Mouse (Mus musculus): Measurements from ENCODE around the gene Galnt9. TPM values are rescaled to one million over a fixed set of nuclear protein-coding genes. Genes with fewer than 3 reads are reported as not detected.

Galnt9 gene
- polyA plus RNA-seq, 1 experiment from 2014 or later: 14.2 TPM

GRCm38 (mm10) chr5:110646377-110646776 lies 102.2 kb downstream of the Galnt9 start:
- no peaks in the 10 kb centered on the region for H3K27me3 ChIP-seq
- no peak overlapping the region for H3K4me2 ChIP-seq (replicated peaks)
- no peak overlapping the region for H3K9ac ChIP-seq (replicated peaks)
- H3K36me3 ChIP-seq: peaks cover 54% of the 10 kb centered on the region
- no peak for ATAC-seq (replicated peaks)
- H3K4me1 ChIP-seq: no peaks in the 10 kb centered on the region
- no peak overlapping the region for H3K27ac ChIP-seq (replicated peaks)
- no peak overlapping the region for H3K4me3 ChIP-seq
- H3K9me3 ChIP-seq: no peaks in the 10 kb centered on the region

- H3K27me3 ChIP-seq: no peaks in the 10 kb centered on the region
- peaks cover 65% of the 10 kb centered on the region for H3K36me3 ChIP-seq
- H3K27ac ChIP-seq (replicated peaks): no peak within 1 kb of the TSS
- peak within 1 kb of the TSS; percentile 63 for H3K4me3 ChIP-seq
- peaks cover 20% of the 10 kb centered on the region for H3K4me1 ChIP-seq
- H3K4me2 ChIP-seq (replicated peaks): peak within 1 kb of the TSS; percentile 89
- no peaks in the 10 kb centered on the region for H3K9me3 ChIP-seq
- peak within 1 kb of the TSS; percentile 61 for H3K9ac ChIP-seq (replicated peaks)
- under 1% methylated on average over 89 of the region's 91 CpGs for WGBS
- peak; percentile 79 for ATAC-seq (replicated peaks)
These were observed 108.8 kb downstream of the Galnt9 start, which contains the start of the genes Noc4l and Ddx51 for GRCm38 (mm10) chr5:110652719-110653648. TSS of gene Noc4l (minus strand) at chr5:110653417. TSS of gene Ddx51 (plus strand) at chr5:110653451.

- under 1% methylated on average over 35 of the region's 37 CpGs for WGBS
- no peaks in the 10 kb centered on the region for H3K27me3 ChIP-seq
- peak; percentile 64 for ATAC-seq (replicated peaks)
- H3K36me3 ChIP-seq: peaks cover 65% of the 10 kb centered on the region
- peak overlapping the region; percentile 63 for H3K4me3 ChIP-seq
- no peaks in the 10 kb centered on the region for H3K9me3 ChIP-seq
- no peak overlapping the region for H3K27ac ChIP-seq (replicated peaks)
- peak overlapping the region; percentile 89 for H3K4me2 ChIP-seq (replicated peaks)
- H3K4me1 ChIP-seq: peaks cover 20% of the 10 kb centered on the region
- H3K9ac ChIP-seq (replicated peaks): peak overlapping the region; percentile 61
These were observed 109.5 kb downstream of the Galnt9 start for GRCm38 (mm10) chr5:110653686-110654085.

GRCm38 (mm10) chr5:110659682-110660081 lies 115.5 kb downstream of the Galnt9 start:
- H3K4me2 ChIP-seq (replicated peaks): no peak overlapping the region
- peaks cover 84% of the 10 kb centered on the region for H3K36me3 ChIP-seq
- H3K4me3 ChIP-seq: no peak overlapping the region
- H3K27me3 ChIP-seq: no peaks in the 10 kb centered on the region
- no peaks in the 10 kb centered on the region; the same call in 1 of the 2 replicates for H3K4me1 ChIP-seq
- no peak overlapping the region for H3K9ac ChIP-seq (replicated peaks)
- H3K9me3 ChIP-seq: no peaks in the 10 kb centered on the region
- no peak for ATAC-seq (replicated peaks)
- no peak overlapping the region for H3K27ac ChIP-seq (replicated peaks)

GRCm38 (mm10) chr5:110664041-110664440 lies 119.9 kb downstream of the Galnt9 start:
- H3K4me3 ChIP-seq: no peak overlapping the region
- no peaks in the 10 kb centered on the region for H3K27me3 ChIP-seq
- no peaks in the 10 kb centered on the region for H3K9me3 ChIP-seq
- H3K36me3 ChIP-seq: peaks cover 85% of the 10 kb centered on the region
- H3K4me2 ChIP-seq (replicated peaks): no peak overlapping the region
- no peak overlapping the region for H3K27ac ChIP-seq (replicated peaks)
- no peaks in the 10 kb centered on the region for H3K4me1 ChIP-seq
- no peak for ATAC-seq (replicated peaks)
- 91% methylated on average over 2 of the region's 2 CpGs for WGBS
- H3K9ac ChIP-seq (replicated peaks): no peak overlapping the region

GRCm38 (mm10) chr5:110664750-110665269 lies 120.7 kb downstream of the Galnt9 start:
- H3K36me3 ChIP-seq: peaks cover 88% of the 10 kb centered on the region
- no peak overlapping the region for H3K4me3 ChIP-seq

GRCm38 (mm10) chr5:110665486-110666121 lies 121.4 kb downstream of the Galnt9 start:
- H3K4me1 ChIP-seq: no peaks in the 10 kb centered on the region
- H3K27me3 ChIP-seq: no peaks in the 10 kb centered on the region
- no peaks in the 10 kb centered on the region for H3K9me3 ChIP-seq
- H3K4me3 ChIP-seq: no peak overlapping the region
- 71% methylated on average over 6 of the region's 6 CpGs for WGBS
- H3K4me2 ChIP-seq (replicated peaks): no peak overlapping the region
- peaks cover 88% of the 10 kb centered on the region for H3K36me3 ChIP-seq
- no peak for ATAC-seq (replicated peaks)
- no peak overlapping the region for H3K9ac ChIP-seq (replicated peaks)
- no peak overlapping the region for H3K27ac ChIP-seq (replicated peaks)

More at GRCm38 (mm10) chr5:110664750-110665269, 120.7 kb downstream of the Galnt9 start:
- H3K4me1 ChIP-seq: no peaks in the 10 kb centered on the region
- no peaks in the 10 kb centered on the region for H3K9me3 ChIP-seq
- H3K4me2 ChIP-seq (replicated peaks): no peak overlapping the region
- H3K27ac ChIP-seq (replicated peaks): no peak overlapping the region
- no peak overlapping the region for H3K9ac ChIP-seq (replicated peaks)
- WGBS: 98% methylated on average over 2 of the region's 2 CpGs
- H3K27me3 ChIP-seq: no peaks in the 10 kb centered on the region
- ATAC-seq (replicated peaks): no peak

Small RNA genes lying within 50 kb of the gene (microRNA-seq; reads per million reads assigned to microRNA genes)
- 1.8 reads per million for gene Mir7026

Other genes with a start within 250 kb of the Galnt9 start
- 5.7 and 6.8 TPM in 2 replicates for gene P2rx2, start 201.1 kb upstream of the Galnt9 start, polyA plus RNA-seq (2015; fragmentation: Nextera tagmentation; extraction: Ambion mirVana)
- not detected in 2 replicates for gene Lrcol1, start 199.6 kb upstream of the Galnt9 start, polyA plus RNA-seq (2015; fragmentation: Nextera tagmentation; extraction: Ambion mirVana)
- 26.4 and 30.8 TPM in 2 replicates for gene Fbrsl1, start 95.9 kb upstream of the Galnt9 start, polyA plus RNA-seq (2015; fragmentation: Nextera tagmentation; extraction: Ambion mirVana)
- gene Noc4l, start 109.1 kb downstream of the Galnt9 start, polyA plus RNA-seq (2015; fragmentation: Nextera tagmentation; extraction: Ambion mirVana): 44.4 and 50.5 TPM in 2 replicates
- 22.6 and 24.3 TPM in 2 replicates for gene Ddx51, start 109.1 kb downstream of the Galnt9 start, polyA plus RNA-seq (2015; fragmentation: Nextera tagmentation; extraction: Ambion mirVana)
- gene Ep400, start 226.4 kb downstream of the Galnt9 start, polyA plus RNA-seq (2015; fragmentation: Nextera tagmentation; extraction: Ambion mirVana): 56.6 and 62.1 TPM in 2 replicates
- gene Pus1, start 236.3 kb downstream of the Galnt9 start, polyA plus RNA-seq (2015; fragmentation: Nextera tagmentation; extraction: Ambion mirVana): 23.6 and 25.7 TPM in 2 replicates